Mouse (Mus musculus) thymus, adult 2 months (tissue): ENCODE data around the gene B4galnt4.

Source experiments
- CTCF ChIP-seq: fragments of 200-500 bp; IDR thresholded peaks from 2 replicates; pipeline ENCODE4 v1.5.1; 2012; ENCODE audit warnings: mild to moderate bottlenecking, control low read depth, low read length, moderate library complexity, borderline replicate concordance; ENCODE audit not compliant: control insufficient read depth, poor library complexity, insufficient read depth; ENCODE audit errors: extremely low read depth
- POLR2A ChIP-seq: fragments of 200-500 bp; IDR thresholded peaks from 2 replicates; pipeline ENCODE4 v1.6.1; 2012; ENCODE audit warnings: mild to moderate bottlenecking, low read length, control low read depth, moderate library complexity; ENCODE audit not compliant: control insufficient read depth, poor library complexity, insufficient read depth; ENCODE audit errors: extremely low read depth

- TF ChIP-seq CTCF (no peak), POLR2A (no peak)
Measured at GRCm38 (mm10) chr7:141039386-141040107, 21.4 kb upstream of the B4galnt4 start.
